Mouse (Mus musculus): ENCODE measurements around the gene Opalin.

The Opalin gene

DNA sequence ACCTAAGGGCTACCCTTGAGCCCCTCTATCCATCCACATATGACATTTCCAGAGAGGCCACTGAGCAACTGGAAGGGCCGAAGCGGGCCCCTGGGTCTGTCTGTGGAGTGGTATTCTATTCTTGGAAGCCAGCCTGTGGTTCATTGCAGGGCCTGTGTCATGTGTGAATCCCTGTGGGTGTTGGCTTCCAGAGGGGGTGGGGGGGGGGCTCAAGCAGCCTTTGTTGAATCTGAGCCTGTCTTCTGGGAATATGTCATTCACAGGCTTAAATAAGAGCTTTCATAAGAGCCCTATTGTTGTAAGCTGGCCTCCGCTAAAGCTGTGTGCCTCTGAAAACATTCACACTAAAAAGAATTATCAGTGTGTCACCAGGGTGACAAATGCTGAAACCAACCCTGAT lies 4.7 kb upstream of the Opalin start:
- ATAC-seq (ENCODE audit: insufficient number of reproducible peaks, low FRiP score, low TSS enrichment) = no peak

DNA sequence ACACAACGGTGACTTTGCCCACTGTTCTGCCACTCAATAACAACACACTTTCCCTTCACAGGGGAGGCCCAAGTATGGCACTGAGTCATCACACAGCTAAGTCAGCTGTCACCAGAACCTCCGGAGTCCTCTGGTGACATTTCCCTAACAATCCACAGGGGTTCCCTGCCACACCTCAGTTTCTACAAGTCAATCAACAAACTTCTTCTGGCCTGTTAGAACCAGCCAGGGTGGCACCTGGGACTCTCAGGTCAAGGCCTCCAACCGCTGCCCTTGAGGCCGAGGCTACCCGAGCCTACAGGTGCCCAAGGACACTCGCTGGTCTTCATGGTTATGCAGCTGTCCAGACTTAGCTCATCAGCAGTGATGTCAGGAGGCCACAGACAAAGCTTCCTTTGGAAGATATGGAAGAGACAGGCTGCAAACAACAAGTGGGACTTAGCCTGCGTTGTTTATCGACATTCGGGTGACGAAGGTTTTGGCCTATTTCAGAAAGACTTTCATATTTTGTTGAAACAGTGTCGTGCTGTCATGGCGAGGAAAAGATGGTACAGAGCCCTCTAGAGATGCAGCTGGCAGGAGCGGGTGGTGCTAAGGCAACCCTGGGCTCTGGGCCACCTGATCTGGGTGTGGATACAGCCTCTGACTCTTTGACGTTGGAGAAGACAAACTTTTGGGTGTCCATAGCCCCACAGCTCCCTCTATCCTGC lies 3.0 kb downstream of the Opalin start:
- ATAC-seq (ENCODE audit: insufficient number of reproducible peaks, low FRiP score, low TSS enrichment) = no peak

DNA sequence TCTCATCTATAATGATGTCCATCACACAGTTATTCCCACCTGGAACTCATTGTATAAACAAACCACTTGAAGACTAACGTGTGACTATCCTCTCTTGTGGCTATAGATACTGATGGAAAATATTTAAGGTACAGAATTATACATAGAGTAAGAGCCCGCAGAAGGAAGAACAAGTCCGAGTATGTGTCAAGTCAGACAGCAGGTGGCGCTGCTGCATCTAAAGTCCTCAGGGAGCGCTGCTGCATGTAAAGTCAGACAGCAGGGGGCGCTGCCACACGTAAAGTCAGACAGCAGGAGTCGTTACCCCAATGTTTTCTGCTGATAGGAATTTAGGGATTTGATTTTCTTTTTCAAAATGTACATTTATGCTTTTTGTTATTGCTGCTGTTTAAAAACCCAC lies 5.4 kb downstream of the Opalin start:
- no peak for ATAC-seq (ENCODE audit: insufficient number of reproducible peaks, low FRiP score, low TSS enrichment)

DNA sequence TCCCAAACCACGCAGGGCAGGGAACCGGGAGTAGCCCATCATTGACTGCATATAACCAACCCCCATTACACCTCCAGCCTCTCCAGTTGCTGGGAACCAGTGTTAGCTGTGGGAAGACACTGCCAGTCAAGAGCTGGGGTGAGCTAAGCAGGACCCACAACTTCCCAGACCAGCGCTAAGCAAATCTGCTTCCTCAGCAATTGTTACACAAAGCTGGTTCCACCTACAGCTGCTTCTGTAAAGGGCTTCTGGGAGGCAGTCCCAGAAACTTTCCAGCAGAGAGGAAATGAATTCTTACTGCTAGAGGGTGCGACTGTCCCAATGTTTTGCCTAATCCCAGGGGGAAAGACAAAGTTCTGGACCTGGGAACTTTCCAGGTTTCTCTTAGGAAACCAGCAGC lies 22.2 kb downstream of the Opalin start:
- no peak for ATAC-seq (ENCODE audit: insufficient number of reproducible peaks, low FRiP score, low TSS enrichment)

DNA sequence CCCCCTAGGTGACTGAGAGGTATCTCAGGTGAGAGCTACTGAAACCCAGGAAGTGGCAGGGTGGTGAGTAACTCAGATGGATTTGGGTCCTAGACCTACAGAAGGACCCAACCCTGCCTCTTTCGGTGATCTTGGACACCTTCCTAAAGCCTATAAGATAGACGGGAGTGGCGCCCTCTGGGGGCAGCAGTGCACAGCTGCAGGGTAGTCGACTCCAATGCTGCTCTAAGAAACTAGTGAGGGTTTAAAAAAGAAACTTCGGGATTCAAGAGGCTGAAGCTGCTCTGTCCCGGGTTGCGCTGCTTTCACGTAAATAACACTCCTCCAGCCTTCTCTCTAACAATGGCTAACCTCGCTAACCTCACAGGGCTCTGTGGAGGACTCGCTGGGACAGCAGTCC lies 23.4 kb downstream of the Opalin start:
- no peak for ATAC-seq (ENCODE audit: insufficient number of reproducible peaks, low FRiP score, low TSS enrichment)

DNA sequence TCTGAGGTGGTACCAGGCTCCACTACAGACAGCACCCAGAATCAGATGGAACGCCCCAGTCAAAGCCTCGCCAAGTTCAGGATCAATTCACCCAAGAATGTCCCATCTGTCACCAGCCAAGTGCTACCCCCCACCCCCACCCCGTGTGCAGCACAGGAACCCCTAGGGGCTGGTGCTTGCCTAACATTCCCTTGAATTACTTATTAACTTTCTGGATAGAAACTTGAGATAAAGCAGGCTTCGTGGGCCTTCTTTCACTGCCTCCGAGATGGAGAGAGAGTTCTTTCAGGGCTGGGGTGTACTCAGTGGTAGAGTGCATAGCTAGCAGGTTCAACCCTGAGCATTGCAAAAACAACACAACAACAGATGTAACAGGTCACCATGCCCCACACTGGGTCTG lies 24.7 kb downstream of the Opalin start:
- ATAC-seq (ENCODE audit: insufficient number of reproducible peaks, low FRiP score, low TSS enrichment) = no peak

DNA sequence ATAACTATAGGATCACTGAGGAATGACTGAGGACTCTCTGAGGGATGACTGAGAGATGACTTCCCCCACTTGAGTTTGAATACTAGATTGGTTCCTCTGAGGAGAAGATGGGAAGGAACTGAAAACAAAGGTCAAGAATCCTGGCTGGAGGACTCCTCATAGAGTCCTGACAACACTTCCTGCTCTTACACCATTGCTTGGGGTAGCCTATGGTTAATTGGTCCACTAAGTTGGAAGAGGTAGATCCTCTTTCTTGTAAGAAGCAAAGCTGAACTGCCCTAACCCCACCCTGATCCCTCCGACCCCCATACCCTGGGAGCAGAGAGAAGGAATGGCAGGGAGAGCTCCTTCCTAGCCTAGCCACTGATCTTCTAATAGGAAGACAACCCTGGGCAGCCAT lies 25.2 kb downstream of the Opalin start:
- ATAC-seq (ENCODE audit: insufficient number of reproducible peaks, low FRiP score, low TSS enrichment) = no peak

DNA sequence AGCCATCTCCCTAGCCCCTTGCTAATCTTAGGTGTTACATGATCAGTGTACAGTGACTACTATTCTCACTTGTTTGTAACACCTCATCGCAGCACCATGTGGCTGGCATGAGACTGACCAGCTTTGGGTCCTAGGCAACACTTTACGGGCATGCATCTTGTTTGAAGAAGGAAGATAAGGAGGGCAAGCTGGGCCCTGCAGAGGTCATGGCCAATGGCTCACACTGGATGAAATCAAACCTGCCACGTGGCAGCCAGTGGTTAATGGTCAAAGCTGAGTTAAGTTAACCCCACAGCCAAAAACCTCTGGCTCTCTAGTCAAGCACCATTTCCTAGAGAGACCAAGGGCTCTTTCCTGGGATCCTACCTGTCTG lies 28.7 kb downstream of the Opalin start:
- ATAC-seq (ENCODE audit: insufficient number of reproducible peaks, low FRiP score, low TSS enrichment) = no peak

DNA sequence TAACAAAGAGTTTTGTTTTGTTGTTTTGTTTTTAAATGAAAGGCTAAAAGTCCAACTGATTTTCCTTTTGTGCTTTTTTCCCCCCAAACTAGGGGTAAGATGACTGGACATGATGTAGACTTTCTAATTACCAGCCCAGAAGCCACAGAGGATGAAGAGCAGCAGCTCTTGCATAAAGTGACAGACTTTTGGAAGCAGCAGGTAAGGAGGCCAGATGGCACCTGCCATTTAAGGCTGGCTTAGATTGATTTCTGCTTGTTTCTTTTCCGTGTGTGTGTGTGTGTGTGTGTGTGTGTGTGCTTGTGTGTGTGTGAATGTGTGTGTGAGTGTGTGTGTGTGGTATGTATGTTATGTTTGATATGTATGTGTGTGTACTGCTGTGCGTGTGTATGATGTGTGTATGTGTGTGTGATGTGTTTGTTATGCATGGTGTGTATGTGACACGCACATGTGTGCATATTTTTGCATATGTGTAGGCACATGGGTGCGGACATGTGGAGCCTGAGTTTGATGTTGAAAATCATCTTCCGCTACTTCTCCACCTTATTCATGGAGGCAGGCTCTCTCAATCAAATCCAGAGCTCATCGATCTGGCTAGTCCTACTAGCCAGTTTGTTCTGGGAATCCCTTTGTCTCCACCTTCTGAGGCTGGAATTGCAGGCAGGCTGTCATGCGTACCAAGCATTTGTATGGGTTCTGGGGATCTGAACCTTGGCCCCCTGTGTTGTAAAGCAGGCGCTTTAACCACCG lies 29.3 kb downstream of the Opalin start:
- no peak for ATAC-seq (ENCODE audit: insufficient number of reproducible peaks, low FRiP score, low TSS enrichment)

DNA sequence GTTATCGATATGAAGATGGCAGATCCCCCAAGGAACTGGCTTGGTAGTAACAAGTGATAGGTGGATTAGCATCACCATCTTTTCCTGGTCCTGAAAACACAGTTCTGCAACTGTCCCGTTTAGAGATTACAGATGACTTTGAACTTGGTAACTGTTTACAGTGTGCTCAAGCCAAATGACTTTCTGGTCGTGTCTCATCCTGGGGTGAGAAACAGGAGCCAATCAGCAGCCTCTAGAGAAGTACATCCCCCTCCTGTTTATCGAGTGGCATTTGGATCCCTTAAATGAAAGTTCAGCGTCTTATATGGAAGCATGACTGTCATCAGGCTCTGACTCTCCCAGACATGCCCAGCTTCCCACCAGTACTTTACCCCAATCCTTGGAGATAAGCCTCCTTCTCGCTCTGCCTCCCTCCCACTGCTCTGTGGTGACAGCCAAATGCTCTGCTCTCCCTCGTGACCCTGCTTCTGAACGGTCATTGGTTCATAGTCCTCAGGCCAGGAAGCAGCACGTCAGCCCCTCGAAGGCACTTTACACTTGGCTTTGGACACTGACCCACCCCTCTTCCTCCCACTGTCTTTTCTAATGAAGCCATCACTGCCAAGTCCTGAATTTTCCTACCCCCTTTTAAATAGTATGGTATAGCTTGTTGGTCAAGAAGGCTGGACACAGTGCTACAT lies 31.7 kb downstream of the Opalin start:
- no peak for ATAC-seq (ENCODE audit: insufficient number of reproducible peaks, low FRiP score, low TSS enrichment)

DNA sequence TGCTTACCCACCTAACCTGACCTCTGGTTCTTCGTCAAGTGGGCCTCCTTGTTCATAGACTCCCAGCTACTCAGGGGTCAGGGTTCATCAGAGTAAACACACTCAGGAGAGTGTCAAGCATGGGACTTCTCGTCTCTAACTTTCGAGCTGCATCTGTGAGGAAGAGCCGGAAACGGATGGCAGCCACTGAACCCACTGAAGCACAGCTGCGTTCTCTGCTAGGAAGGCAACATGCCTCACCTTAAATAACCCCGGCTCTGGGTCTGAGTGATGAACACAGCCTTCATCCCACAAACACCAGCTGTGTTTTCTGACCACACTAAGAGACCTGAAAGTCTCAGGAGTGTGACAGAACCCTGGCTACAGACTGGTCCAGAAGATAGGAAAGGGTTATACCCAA lies 37.8 kb downstream of the Opalin start:
- no peak for ATAC-seq (ENCODE audit: insufficient number of reproducible peaks, low FRiP score, low TSS enrichment)

DNA sequence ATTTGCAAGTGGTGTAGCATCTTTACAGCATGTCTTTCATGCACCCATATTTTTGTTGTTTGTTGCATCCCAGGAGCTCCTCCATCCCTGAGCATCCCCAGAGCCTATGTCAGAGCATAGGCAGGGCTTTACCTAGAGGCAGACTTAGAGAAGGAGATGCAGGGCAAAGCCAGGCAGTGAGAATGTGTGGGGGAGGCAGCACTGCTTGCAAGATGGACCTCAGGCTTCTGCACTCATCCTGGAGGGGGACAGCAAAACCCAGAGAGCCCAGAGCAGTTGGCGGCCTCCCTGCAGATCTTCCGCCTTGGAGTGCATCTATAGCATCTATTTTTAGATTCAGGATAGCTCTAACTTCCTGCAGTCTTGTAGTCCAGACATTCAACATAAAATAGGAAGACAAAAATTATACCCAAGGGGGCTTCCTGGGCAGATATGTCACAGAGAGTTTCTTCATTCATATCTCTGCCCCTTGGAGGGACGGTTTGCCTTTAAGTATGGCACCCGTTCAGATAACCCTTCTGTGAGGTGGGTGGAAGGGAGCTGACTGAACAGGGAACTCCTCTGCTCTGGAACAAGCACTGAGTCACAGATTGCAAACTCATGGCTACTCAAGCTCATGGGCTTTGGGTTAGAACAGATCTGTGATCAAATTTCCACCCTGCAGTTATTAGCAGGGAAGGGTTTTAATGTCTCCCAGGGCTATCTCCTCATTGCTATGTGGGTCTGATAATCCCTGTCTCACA lies 40.9 kb downstream of the Opalin start:
- no peak for ATAC-seq (ENCODE audit: insufficient number of reproducible peaks, low FRiP score, low TSS enrichment)

DNA sequence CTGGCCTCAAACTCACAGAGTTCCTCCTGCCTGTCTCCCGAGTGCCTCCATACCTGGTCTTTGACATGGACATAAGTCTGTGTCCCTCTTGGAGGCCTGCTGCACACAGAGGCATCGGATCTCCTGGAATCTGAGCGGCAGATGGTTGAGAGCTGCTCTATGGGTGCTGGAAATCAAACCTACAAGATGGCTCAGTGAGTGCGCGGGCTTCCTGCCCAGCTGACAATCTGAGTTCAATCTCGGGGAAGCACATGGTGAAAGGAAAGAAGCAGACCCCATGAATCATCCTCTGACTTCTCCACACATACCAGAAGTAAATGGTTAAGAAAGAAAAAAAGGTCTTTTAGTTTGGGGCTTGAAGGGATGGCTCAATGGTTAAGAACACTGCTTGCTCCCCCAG lies 45.0 kb downstream of the Opalin start:
- ATAC-seq (ENCODE audit: insufficient number of reproducible peaks, low FRiP score, low TSS enrichment) = no peak

DNA sequence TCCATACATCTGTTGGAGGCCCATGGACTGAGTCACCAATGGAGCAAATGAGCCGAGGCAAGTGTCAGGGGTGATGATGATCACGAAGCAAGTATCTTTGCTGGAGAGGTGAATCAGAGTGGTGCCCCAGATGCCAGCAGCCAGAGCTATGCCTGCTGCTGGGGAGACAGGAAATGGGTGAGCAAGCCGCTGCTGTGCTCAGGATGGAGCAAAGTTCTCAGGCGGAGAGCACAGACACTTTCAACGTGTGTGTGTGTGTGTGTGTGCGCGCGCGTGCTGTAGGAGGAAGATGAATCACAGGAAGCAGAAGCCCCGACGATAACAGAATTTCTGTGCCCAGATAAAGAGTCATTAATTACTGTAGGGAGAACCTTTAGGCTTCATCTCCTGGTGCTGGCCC lies 45.9 kb downstream of the Opalin start:
- ATAC-seq (ENCODE audit: insufficient number of reproducible peaks, low FRiP score, low TSS enrichment) = no peak

DNA sequence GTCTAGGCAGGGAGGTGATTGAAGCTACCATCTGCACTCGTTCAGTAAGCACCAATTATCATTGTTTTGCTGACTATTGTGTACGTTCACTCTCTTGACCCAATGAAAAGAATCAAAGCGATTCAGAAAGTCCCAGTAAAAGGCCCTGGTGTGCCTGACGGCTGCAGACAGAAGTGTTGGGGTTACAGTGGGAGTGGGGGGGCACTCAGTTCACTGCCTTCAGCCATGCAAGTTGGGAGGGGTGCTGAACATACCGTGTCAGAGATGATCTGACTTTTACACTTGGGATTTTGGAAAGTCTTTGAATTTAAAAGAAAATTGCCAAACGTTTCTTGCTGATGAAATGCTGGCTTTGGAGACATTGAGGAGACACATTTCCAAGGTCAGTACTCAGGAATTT lies 46.8 kb downstream of the Opalin start:
- ATAC-seq (ENCODE audit: insufficient number of reproducible peaks, low FRiP score, low TSS enrichment) = no peak

DNA sequence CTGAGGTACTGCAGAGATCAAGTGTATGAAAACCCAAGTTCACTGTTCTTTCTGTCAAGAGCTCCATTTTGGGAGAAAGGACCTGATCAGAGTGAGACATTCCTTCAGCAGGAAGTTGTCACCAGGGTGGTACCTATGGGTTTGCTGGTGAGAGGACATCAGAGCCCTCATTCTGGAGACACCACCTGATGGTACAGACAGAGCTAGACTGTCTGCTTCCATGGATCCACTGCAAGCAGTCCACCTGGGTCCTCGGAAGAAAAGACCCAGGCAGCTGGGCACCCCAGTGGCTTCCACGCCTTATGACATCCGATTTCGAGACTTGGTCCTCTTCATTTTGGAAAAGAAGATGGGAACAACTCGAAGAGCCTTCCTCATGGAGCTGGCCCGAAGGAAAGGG lies 47.7 kb downstream of the Opalin start, which contains the start of gene Dntt:
Dntt (plus strand) TSS at position 57 of the 400 bp plus-strand sequence.
- ATAC-seq (ENCODE audit: insufficient number of reproducible peaks, low FRiP score, low TSS enrichment) = no peak

DNA sequence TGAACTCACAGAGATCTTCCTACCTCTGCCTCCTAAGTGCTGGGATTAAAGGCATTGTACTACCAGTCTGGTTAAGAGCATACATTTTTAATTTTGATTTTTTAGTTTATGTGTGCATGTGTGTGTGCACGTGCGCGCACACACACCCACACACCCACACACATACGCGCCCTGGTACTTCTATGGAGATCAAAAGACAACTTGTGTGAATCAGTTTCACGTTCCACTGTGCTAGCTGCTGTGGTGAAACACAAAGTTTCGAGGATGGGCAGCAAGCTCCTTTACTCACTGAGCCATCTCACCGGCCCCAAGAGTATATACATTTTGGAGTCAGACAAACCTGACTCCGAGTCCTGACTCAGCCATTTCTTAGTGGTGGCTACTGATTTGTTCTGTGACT lies 49.3 kb downstream of the Opalin start:
- ATAC-seq (ENCODE audit: insufficient number of reproducible peaks, low FRiP score, low TSS enrichment) = no peak

DNA sequence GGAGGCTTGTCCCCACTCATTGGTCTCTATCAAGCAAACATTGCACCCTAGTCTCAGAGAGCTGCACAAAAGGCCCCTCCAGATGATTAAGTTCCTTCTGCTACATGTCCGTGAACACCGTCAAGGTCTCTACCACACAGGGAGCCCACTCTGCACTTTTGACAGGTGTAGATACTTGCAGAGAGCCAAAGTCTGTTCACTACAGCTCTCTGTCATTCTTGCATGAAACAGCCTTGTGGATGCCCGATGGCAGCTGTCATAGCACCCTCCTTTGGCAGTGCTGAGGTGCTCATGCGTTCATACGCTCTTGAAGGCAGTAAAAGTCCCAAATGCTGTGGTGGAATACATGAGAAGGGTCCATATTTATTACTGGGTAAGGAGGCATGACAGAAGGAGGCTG lies 49.9 kb downstream of the Opalin start:
- ATAC-seq (ENCODE audit: insufficient number of reproducible peaks, low FRiP score, low TSS enrichment) = no peak

DNA sequence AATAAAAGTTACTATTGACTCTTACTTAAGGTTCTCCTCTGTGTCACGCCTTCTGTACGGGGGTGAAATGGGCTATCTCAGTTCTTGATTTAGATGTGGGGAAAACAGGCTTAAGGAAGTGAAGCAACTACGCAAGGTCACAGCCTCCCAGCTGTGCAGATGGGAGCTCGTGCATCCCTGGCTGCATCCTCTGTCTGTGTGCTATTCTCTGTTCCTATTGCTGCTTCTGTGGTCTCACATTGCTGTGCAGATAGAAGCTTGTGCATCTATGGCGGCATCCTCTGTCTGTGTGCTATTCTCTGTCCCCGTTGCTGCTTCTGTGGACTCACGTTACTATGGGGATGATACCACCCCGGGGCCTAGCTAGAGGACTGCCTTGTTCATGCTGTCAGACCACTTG lies 50.4 kb downstream of the Opalin start:
- no peak for ATAC-seq (ENCODE audit: insufficient number of reproducible peaks, low FRiP score, low TSS enrichment)

DNA sequence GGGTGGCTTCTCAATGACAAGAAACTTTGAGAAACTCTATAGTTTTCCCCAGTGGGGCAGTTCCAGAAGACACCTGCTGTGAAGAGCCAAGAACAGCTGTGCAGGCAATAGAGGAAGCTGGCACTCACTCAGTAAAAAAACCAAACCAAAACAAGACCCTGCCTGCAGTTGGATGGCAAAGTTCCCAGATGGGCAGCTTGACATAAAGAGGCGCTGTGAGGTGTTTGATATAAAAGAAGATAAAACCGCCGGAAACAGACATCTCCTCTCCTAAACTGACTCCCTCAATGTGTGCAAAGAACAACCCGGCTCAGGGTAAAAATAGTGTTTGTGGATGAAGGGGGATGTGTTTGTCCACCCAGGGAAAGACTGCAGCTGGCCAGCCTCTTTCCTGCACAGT lies 54.7 kb downstream of the Opalin start:
- no peak for ATAC-seq (ENCODE audit: insufficient number of reproducible peaks, low FRiP score, low TSS enrichment)

DNA sequence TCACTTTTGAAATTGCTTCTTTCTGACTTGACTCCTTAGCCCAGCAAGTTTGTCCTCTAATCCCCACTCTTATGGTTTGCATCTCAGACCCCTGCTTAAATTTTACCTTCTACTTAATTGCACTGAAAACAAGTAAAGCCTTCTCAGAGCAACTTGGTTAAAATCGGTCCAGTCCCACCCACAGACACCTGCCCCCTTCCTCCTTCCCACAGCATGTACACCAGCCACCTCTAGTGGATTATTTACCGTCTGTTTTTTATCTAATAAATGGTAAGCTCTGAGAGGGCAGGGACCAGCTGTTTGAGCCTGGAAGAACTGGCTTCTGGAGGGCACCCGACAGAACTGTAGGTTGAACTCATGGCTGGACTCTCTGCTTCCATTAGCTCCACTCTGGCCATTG lies 56.4 kb downstream of the Opalin start:
- ATAC-seq (ENCODE audit: insufficient number of reproducible peaks, low FRiP score, low TSS enrichment) = no peak
